Mouse (Mus musculus) layer of hippocampus, adult 18-20 months (tissue): Measurements from ENCODE around the gene Trhr2. TPM values are rescaled to one million over a fixed set of nuclear protein-coding genes. Genes with fewer than 3 reads are reported as not detected.

Experiments
- DNase-seq, 2 experiments: peaks; one replicate each; pipeline ENCODE4 v3.0.0; 2022; ENCODE audit warnings: low spot score in 2 of 2
- total RNA-seq, 2 experiments: library from RNA; stranded (reverse); gene quantifications; 2 replicates each; pipeline ENCODE4 v1.2.3; 2021

The Trhr2 gene
- total RNA-seq, 2 experiments from 2014 or later = 0.41 to 1.3 TPM

DNA sequence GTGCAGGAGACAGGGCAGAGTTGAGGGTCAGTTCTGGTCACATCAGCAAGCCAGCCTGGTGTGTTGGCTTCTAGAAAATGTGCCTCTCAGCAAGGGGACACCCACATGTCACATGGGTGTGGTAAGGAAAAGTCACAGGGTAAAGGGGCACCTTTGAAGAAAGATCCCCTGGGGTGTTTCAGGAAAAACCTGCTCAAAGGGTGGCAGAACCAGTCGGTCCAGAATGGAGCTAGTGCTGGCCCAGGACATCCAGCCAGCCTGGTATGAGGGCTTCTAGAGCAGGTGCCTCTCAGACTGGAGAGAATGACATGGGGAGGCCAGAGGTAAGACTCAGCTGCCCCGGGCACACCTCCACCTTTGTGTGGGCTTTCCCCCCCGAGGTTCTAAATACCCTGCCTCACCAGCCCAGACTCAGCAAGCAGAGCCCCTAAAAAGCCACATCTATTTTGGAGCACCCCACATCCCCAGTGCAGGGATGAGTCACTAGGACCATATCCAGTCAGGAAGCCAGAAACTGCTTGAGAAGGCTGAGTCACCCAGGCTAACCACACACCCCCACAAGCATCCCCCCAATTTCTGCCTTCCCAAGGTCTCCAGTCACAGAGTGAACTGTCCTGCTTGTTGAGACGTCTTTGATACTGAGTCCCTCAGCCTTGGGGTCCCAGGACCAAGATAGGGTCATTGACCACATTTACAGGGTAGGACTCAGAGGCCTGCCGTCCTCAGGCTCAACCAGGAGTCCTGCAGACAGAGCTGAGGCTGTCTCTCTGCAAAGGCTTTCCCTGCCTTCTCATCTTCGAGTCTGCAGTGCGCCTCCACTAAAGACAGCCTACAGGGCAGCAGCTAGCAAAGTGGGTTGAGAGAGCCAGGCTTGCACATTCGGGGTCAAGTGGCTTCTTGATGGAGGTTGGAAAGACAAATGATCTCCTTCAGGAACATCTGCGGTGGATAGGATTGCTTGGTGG is 4.6 kb downstream of the Trhr2 start:
- peak in 1 of 2 experiments; percentile 63 for DNase-seq

DNA sequence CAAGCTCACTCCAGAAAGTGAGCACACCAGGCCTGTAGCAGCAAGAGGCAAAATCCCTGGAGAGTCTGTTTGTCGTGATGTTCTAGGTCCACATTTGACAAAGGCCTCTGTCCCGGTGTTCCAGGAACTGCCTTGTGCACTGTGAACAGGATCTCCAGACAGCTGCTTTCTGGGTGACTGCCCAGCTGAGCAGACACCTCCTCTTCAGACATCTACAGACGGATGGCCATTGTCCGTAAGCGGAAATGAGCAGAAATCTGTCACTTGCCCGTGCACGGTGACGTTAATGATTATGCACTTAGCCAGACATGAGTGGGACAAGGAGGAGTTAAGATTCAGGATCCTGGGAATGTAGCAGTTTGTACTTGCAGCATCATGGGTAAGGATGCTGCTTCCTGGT is 6.4 kb downstream of the Trhr2 start:
- no peak for DNase-seq

DNA sequence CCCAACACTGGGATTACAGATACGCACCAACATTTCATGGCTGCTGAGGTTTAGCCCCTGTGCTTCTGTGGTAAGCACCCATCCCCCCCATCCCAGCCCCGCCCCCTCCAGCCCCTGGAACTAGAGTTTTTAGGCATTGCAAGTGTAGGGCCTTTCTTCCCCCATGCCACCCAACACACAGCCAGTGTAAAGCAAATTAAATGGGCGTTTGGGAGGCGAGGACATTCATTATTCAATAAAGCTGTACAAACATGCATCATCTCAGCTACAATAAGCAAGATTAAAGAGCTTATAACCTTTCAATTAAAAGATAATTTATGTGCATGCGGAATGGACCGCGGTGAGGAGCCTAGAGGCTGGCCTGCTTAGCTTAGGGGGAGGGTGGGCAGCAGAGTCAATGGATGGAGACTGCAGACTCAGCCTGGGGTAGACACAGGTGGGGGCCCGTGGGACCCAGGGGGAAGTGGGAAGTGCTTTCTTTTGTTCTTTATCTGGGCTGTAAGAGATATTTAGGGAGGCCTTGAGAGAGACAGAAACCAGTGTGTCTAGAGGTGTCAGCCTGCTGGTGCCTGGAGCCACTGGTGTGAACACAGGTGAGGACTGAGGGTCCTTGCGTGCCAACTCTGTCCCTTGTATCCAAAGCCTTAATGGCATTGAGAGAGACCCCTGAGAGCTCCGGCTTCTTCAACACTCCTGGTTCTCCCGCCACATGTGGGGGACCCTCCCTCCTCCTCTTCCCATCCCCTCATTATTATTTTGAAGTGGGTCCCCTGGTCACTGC is 10.0 kb downstream of the Trhr2 start:
- no peak for DNase-seq

DNA sequence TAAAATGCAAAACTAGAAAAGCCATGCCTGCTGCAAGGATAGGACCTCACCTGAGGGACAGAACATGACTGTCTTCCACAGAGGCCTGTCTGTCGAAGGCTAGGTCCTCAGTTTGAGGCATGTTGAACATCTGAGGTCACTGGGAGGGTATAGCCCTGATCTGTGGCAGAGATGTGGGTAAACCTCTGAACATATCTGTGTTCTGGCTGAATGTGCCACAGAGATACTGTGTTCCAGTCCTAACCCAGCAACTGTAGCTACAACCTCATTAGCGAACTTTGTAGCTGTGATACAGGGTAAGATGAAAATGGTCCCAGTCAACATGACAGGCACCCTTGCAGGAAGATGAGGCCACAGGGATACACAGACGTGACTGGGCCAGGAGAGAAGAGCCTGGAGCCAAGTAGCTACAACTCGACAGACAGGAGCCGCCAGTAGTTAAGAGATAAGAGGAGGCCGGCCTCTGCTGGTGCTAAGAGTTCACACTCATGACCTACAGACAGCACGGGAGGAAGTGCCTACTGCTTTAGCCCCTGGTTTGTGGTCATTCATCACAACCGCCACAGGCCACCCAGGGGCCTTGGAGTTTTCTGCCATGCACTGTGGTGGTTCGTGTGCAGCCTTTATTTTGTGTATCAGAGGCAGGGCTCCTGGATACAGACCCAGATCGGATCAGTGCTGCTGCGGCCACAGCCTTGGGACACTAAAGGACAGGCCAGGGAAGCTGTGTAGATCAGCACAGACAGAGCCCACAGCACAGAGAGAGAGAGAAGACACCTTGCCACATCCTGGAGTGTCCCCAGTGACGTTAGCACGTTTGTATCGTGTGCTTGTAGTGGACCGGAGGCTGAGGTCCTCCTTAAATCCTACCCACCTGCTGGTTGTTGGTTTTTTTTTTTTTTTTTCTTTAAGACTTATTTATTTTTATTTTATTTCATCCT is 10.9 kb downstream of the Trhr2 start:
- no peak for DNase-seq

DNA sequence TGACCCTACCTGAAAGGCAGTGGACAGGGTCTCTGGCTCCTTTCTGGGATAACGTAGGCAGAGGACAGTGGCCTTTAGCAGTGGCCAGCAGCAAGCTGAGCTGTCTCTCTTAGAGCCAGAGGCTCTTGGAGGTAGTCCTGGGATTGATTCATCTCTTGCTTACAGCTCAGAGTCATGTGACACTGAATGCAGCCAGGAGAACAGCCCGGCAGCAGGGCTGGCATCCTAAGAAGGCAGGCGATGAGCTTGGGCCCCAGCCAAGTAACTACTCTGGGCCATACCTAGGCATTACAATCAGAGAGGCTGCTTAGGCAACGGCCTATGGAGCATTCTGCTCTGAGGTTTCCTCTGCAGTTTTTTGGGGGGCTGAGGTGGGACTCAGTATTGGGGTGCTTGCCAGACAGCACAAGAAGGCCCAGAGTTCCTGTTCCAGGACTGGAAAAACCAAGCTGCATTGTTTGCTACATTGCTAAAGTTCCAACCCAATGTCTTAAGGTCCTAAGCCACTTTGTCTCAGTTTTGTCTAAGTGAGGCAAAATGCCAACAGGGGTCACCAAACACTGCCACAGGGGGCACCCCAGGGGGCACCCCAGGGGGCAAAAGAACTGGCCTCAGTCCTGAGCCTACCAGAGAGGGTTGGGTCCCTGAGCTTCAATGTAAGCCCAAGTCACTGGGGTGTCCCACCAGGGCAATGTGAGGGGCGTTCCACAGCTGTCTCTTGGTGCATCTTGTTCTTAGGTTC is 12.6 kb downstream of the Trhr2 start:
- DNase-seq = peak; percentile 66 to 84

GRCm38 (mm10) chr8:122345181-122346095 is 15.1 kb downstream of the Trhr2 start:
- DNase-seq = no peak

DNA sequence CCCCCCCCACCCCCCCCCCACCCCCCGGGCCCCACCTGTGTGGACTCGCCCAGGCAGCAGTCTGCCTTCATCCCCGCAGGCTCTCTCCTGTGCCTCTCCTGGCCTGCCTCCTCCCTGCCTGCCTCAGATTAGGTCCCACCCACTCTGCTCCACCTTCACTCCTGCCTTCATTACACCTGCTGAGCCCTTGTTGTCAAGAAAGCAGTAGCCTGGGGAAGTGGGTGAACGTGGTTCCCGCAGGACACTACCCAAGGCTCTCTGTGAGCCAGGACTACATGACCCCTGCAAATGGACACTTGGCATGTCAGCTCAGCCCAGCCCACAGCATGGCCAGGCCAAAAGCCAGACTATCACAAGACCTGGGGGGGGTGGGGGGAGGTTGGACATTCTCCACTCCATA is 16.3 kb downstream of the Trhr2 start:
- no peak for DNase-seq

- DNase-seq = no peak
These were observed 16.8 kb downstream of the Trhr2 start for GRCm38 (mm10) chr8:122343758-122344157.

GRCm38 (mm10) chr8:122343341-122343740 is 17.2 kb downstream of the Trhr2 start:
- DNase-seq = no peak

GRCm38 (mm10) chr8:122342806-122343209 is 17.7 kb downstream of the Trhr2 start:
- DNase-seq = peak in 1 of 2 experiments; percentile 41

GRCm38 (mm10) chr8:122342362-122342761 is 18.2 kb downstream of the Trhr2 start:
- no peak for DNase-seq

DNA sequence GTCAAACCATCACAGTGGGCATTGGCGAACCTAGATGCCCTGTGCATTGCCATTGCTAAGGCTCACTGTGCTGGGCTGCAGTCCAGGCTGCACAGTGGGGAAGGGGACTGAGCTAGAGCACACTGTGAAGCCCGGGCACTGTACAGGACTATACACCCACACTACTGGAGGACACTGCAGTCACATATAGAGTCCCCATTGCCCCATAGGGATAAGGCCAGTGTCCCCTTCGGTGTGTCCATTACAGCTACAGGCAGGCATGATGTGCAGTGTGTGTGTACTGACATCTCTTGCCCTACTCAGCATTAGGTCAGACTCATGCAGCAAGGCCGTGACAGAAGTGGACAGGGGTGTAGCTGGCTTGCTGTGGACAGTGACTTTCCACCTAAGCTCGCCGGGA is 18.8 kb downstream of the Trhr2 start:
- no peak for DNase-seq

GRCm38 (mm10) chr8:122340761-122341160 is 19.8 kb downstream of the Trhr2 start:
- DNase-seq = no peak

DNA sequence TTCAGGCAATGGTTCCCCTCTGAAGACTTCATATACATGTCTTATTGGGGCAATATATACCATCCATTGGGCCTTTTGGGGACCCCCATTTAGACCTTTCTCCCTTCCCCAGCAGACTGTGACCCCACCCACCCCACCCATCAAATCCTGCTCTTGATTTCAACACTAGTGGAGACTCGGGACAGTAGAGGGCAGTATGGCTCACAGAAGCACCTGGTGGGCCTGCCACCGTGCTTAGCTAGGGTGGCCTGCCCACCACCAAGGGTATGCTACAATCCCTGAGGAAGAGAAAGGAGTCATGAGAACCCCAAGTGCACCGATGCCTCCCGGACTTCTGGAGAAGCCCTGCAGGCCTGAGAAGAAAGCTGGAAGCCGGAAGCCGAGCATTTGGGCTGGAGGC is 21.7 kb downstream of the Trhr2 start:
- no peak for DNase-seq

DNA sequence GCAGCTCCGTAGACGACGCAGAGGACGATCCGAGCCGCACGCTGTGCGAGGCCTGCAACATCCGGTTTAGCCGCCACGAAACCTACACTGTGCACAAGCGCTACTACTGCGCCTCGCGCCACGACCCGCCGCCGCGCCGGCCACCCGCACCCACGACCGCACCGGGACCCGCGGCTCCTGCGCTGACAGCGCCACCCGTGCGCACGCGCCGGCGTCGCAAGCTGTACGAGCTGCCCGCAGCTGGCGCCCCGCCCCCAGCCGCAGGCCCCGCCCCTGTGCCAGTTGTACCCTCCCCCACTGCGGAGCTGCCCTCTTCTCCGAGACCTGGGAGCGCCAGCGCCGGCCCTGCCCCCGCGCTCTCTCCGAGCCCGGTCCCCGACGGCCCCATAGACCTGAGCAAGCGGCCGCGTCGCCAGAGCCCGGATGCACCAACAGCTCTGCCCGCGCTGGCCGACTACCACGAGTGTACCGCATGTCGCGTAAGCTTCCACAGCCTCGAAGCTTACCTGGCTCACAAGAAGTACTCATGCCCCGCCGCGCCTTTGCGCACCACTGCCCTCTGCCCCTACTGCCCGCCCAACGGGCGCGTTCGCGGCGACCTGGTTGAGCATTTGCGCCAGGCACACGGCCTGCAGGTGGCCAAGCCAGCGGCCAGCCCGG is 24.2 kb downstream of the Trhr2 start:
- DNase-seq = peak in 1 of 2 experiments; percentile 60

DNA sequence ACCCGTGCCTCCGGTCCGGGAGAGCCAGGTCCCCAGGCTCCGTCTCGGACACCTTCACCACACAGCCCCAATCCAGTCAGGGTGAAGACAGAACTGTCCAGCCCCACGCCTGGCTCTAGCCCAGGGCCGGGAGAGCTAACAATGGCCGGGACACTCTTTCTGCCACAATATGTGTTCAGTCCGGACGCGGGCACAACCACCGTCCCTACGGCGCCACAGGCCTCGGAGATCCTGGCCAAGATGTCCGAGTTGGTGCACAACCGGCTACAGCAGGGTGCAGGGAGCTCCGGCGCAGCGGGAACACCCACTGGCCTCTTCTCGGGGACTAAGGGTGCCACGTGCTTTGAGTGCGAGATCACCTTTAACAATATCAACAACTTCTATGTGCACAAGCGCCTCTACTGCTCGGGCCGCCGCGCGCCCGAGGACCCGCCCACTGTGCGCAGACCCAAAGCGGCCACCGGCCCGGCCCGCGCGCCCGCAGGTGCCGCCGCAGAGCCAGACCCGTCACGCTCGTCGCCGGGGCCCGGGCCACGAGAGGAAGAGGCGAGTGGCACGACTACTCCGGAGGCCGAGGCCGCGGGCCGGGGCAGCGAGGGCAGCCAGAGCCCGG is 24.8 kb downstream of the Trhr2 start:
- no peak for DNase-seq

DNA sequence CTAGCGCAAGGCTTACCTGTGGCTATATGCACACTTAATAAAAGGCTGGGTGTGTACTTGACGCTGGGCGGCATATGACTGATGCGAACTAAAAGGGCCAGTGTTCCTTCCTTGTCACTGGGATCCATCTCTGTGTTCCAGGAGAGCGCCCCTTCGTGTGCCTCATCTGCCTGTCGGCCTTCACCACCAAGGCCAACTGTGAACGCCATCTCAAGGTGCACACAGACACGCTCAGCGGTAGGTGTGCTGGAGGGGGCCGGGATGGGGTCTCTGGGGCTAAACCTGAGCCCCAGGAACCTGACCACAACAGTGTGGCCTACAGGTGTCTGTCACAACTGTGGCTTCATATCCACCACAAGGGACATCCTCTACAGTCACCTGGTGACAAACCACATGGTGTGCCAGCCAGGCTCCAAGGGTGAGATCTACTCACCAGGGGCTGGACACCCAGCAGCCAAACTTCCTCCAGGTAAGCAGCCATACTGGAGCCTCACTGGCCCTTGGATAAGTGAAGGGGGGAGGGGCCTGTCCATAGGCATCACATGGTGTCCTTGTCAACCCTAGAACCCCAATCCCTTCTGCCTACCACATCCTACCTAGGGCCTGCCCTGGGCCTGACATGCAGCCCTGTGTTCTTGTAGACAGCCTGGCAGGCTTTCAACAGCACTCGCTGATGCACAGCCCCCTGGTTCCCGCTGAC is 25.6 kb downstream of the Trhr2 start:
- no peak for DNase-seq

DNA sequence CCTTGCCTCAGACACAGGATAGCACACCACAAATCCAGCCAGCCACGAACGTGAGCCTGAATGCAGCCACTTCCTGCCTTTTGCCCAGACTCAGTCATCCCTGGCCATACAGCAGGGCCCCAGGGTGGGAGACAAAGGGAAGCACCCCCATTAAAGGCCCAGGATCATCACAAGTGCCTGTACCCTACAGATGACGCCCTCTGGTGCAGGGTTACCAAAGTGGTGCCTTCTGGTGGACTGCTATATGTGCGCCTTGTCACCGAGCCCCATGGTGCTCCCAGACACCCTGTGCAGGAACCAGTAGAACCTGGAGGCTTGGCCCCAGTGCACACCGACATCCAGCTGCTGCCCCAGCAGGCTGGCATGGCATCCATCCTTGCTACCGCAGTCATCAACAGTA is 27.0 kb downstream of the Trhr2 start:
- no peak for DNase-seq
